Mouse (Mus musculus): ENCODE measurements around the gene Banp.

Gene Banp

DNA sequence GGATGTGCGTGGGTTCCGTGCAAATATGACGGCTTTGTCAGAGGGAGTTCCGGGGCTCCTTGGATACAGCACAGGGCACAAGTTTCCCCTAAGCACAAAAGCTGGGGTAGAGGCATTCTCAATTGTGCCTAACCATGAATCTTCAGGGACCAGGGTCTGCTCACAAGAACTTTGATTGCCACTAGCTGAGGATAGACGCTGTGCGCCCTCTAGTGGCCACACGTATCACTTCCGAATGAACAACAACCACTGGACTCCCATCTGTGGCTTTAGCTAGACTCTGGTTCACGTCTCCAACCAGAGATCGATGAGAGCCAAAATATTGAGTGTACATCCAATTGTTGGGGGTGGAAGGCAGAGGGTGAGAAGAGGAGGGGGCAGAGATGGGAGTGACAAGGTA is 23.9 kb upstream of the Banp start:
- in situ Hi-C loops (cut with MboI; ENCODE audit: low sequenced_read_pairs): loop anchor here (10.0 to 25.0 kb wide), 2 partner anchors 71 to 338 kb away; partner anchors contain the start of genes Fbxo31 and Map1lc3b

- in situ Hi-C loops (cut with MboI; ENCODE audit: low sequenced_read_pairs): loop anchor here (10.0 to 25.0 kb wide), 2 partner anchors 71 to 339 kb away; partner anchors contain the start of genes Fbxo31 and Map1lc3b
These were observed 23.3 kb upstream of the Banp start for GRCm38 (mm10) chr8:121926266-121926665.

DNA sequence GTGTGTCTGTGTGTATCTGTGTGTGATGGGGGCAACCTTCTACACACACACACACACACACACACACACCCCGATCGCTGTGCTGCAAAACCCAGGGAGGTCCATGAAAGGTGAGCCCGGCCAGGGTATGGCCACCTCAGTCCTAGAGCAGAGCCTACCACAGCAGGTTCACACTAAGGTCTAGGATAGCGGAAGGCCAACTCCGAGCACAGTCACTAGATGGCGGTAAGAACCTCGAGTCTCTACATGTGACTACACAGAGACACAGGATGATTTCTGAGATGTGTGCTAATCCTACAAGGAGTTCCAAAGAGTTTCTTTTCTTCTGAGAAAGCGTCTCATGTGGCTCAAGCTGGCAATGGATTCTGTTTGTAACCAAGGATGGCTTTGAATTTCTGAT is 22.2 kb upstream of the Banp start:
- in situ Hi-C loops (cut with MboI; ENCODE audit: low sequenced_read_pairs): loop anchor here (10.0 to 25.0 kb wide), 2 partner anchors 73 to 340 kb away; partner anchors contain the start of genes Fbxo31 and Map1lc3b

GRCm38 (mm10) chr8:121930047-121930446 is 19.5 kb upstream of the Banp start:
- in situ Hi-C loops (cut with MboI; ENCODE audit: low sequenced_read_pairs): loop anchor here (25.0 kb wide), 1 partner anchor 343 kb away; the partner anchor contains the start of genes Fbxo31 and Map1lc3b

DNA sequence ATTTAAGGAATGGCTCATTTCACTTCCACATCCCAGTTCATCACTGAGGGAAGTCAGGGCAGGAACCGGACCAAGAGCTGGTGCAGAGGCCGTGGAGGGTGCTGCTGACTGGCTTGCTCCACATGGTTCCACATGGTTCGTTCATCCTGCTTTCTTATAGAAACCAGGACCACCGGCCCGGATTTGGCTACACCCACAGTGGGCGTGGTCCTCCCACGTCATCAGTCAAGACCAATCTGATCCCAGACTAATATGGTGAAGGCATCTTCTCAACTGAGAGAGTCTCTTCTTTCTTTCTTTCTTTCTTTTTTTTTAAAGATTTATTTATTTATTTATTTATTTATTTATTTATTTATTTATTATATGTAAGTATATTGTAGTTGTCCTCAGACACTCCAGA is 18.0 kb upstream of the Banp start:
- in situ Hi-C loops (cut with MboI; ENCODE audit: low sequenced_read_pairs): loop anchor here (25.0 kb wide), 1 partner anchor 344 kb away; the partner anchor contains the start of genes Fbxo31 and Map1lc3b

DNA sequence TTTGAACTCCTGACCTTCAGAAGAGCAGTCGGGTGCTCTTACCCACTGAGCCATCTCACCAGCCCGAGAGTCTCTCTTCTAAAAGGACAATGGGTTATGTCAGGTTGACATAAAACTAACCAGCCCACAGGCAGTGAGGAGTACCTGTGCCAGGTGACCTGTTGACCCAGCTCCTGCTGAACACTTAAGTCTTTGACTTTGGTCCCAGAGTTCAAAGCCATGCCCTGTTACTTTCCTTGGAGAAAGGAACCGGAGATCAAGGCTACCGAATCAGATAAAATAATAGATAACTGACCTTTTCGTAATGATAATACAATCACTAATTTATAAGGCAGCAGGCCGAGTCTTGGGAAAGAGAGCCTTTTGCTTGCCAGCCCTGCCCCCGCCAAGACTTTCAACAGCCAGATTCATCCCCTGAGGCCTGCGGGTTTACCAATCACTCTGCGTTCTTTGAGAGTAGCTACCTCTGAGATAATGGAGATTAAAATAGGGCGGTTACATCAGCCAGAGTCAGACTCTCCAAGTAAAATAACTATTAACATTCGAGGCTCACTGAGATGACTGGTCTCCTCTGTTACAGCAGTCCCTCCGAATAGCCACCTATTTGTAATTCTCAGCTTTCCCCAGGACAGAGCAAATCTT is 17.4 kb upstream of the Banp start:
- in situ Hi-C loops (cut with MboI; ENCODE audit: low sequenced_read_pairs): loop anchor here (25.0 kb wide), 1 partner anchor 345 kb away; the partner anchor contains the start of genes Fbxo31 and Map1lc3b

DNA sequence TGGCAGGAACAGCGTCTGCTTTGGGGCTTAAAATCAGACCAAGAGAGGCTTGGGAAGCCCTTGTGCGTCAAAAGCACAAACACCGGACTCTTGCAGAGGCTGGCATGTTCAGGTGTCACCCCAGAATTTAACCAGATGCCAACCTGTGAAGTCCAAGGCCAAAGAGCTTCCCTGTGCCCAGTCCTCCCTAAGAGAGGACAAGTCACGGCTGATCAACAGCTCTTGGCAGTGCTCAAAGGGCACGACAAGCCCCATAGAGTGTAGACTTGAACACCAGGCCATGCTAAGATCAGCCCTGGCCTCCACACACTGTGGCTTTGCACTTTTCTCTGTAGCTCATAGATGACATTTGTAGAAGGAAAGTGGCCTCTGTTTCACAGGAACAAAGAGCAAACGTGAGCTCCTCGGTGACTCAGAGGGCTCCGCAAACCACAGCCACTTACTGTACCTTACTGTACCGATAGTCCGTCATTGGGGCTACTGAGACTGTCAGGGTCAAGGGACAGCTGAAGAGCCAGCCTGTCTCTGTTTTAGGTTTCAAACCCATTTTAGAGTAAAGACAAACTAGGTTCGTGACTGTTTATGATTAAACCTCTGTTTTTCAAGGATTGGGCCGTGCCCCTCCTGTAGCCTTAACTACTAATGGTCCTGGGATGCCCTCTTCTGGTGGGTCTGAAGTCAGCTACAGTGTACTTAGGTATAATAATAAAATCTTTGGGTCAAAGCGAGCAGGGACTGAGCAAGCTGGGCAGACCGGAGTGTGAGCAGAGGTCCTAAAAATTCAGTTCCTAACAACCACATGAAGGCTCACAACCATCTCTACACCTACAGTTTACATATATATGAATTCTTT is 16.7 kb upstream of the Banp start:
- in situ Hi-C loops (cut with MboI; ENCODE audit: low sequenced_read_pairs): loop anchor here (25.0 kb wide), 1 partner anchor 346 kb away; the partner anchor contains the start of genes Fbxo31 and Map1lc3b

DNA sequence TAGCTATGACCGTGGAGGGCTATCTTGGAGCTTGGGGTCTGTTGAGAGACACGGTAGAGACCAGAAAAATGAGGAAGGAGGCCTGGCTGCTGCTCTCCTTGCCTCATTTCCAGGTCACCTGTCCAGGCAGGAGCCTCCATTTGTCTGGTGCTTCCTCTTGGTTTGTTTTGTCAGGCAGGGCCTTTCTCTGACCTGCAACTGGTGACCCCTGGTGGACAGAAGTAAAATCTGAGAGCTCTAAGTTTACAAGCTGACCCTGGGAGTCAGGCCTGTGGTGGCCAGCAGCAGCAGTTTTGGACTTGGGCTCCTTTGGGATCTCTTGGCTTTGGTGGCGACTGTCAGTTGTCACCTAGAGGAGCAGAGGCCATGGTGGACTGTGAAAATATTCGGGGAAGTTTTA is 15.0 kb upstream of the Banp start:
- in situ Hi-C loops (cut with MboI; ENCODE audit: low sequenced_read_pairs): loop anchor here (25.0 kb wide), 1 partner anchor 347 kb away; the partner anchor contains the start of genes Fbxo31 and Map1lc3b

- in situ Hi-C loops (cut with MboI; ENCODE audit: low sequenced_read_pairs): loop anchor here (25.0 kb wide), 1 partner anchor 348 kb away; the partner anchor contains the start of genes Fbxo31 and Map1lc3b
These were observed 14.6 kb upstream of the Banp start for GRCm38 (mm10) chr8:121934923-121935322.

- in situ Hi-C loops (cut with MboI; ENCODE audit: low sequenced_read_pairs): loop anchor here (25.0 kb wide), 1 partner anchor 348 kb away; the partner anchor contains the start of genes Fbxo31 and Map1lc3b
These were observed 13.9 kb upstream of the Banp start for GRCm38 (mm10) chr8:121935341-121936294.

GRCm38 (mm10) chr8:121936391-121936790 is 13.2 kb upstream of the Banp start:
- in situ Hi-C loops (cut with MboI; ENCODE audit: low sequenced_read_pairs): loop anchor here (25.0 kb wide), 1 partner anchor 349 kb away; the partner anchor contains the start of genes Fbxo31 and Map1lc3b

DNA sequence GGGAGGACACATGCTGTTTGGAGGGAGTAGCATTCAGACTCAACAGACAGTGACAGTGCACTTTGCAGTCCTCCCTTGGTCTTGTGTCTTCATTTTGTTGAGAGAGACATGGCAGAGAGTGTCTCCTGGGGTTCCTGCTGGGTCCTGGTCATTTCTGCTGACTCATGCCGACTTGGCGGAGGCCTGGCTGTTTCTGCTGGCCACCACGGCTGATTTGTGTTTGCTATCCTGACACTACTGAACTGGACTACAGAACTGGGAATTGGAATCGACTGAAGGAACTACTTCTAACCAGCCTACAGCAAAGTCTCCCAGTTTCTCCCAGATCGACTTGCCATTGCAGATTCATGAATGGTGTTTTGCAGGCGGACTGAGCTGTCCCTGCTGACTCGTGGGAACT is 10.8 kb upstream of the Banp start:
- in situ Hi-C loops (cut with MboI; ENCODE audit: low sequenced_read_pairs): loop anchor here (25.0 kb wide), 1 partner anchor 351 kb away; the partner anchor contains the start of genes Fbxo31 and Map1lc3b

- in situ Hi-C loops (cut with MboI; ENCODE audit: low sequenced_read_pairs): loop anchor here (25.0 kb wide), 1 partner anchor 356 kb away; the partner anchor contains the start of genes Fbxo31 and Map1lc3b
These were observed 6.5 kb upstream of the Banp start for GRCm38 (mm10) chr8:121943057-121943540.

DNA sequence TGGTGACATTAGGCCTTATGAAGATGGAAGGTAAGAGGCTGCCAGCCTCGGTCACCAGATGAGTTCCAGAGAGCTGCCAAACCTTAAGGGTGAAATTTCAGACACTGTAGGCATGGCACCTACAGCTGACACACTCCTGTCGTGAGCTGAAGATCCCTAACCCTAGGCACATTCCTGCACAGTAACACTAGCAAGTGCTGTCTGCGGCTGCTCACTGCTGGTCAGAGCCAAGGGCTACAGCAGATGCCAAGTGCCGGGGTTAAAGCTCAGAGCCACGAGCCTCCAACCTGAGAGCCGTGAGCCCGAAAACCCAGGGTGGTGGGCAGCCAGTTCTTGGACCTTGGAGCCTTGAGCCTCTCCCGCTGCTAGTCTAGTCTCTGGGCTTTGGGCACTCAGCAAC is 5.8 kb upstream of the Banp start:
- in situ Hi-C loops (cut with MboI; ENCODE audit: low sequenced_read_pairs): loop anchor here (25.0 kb wide), 1 partner anchor 356 kb away; the partner anchor contains the start of genes Fbxo31 and Map1lc3b

DNA sequence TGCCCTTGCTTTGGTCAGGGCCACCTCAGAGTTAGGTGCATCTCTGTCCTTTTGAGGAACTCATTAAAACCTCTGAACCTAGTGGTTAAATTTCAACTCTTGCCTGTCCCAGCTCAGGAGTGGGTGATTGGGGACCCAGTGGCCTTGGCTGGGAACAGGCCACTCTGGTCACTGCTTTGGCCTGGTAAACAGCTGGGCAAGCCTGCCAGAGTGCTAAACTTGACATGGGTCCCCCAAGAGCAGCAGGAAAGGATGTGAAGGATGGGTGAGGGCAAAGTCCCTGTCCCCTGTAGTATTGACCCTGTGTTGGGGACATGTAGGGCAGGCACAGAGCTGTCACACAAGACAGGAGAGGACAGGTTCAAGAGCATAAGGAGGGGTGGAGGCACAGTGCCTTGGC is 4.7 kb upstream of the Banp start, which contains the start of gene Car5a:
Car5a (minus strand) TSS at position 74 of the 400 bp plus-strand sequence.
- in situ Hi-C loops (cut with MboI; ENCODE audit: low sequenced_read_pairs): loop anchor here (25.0 kb wide), 1 partner anchor 358 kb away; the partner anchor contains the start of genes Fbxo31 and Map1lc3b

DNA sequence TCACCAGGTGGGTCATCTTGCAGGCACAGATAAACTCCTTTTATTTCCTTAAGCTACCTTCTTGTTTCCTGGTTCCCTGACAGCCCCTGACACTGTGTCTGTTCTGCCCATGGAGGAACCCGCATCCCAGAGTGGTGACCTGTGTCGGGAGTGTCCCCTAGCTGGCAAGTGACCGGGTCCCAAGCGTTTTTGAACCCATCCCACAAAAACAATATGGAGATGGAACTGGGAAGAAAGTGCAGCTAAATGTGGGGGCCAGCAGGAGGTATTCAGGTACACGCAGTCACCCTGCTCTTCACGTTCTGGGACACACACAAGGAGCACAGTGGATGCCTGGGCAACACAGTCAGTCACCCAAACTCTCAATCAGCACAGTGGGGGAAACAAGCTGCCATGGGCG is 3.2 kb upstream of the Banp start:
- in situ Hi-C loops (cut with MboI; ENCODE audit: low sequenced_read_pairs): loop anchor here (25.0 kb wide), 1 partner anchor 359 kb away; the partner anchor contains the start of genes Fbxo31 and Map1lc3b

- in situ Hi-C loops (cut with MboI; ENCODE audit: low sequenced_read_pairs): loop anchor here (25.0 kb wide), 1 partner anchor 360 kb away; the partner anchor contains the start of genes Fbxo31 and Map1lc3b
These were observed 2.4 kb upstream of the Banp start for GRCm38 (mm10) chr8:121947047-121947752.

DNA sequence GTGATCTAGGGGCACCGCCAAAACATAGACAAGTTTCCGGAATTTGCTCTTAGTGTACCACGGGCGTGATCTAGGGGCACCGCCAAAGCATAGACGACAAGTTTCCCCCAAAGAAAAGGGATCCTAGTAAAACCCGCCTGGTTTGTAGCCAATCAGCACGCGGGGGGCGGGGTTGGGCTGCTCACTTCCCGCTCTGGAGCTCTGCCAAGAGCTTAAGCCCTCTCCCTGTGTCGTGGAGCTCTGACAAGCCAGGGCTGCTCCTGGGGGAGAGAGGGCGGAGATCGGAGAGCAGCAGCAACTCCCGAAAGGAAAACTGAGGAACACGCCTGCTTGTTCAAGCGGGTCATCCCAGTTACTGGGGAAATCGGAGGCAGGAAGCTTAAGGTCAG is 1.8 kb upstream of the Banp start:
- in situ Hi-C loops (cut with MboI; ENCODE audit: low sequenced_read_pairs): loop anchor here (25.0 kb wide), 1 partner anchor 360 kb away; the partner anchor contains the start of genes Fbxo31 and Map1lc3b

All from CH12F3 (cell line).